Mouse (Mus musculus) granulocyte monocyte progenitor cell, adult 5-6 weeks (primary cell): Measurements from ENCODE around the gene Sclt1. TPM values are rescaled to one million over a fixed set of nuclear protein-coding genes. Genes with fewer than 3 reads are reported as not detected.
A peak's percentile ranks its signal among the peaks of the same experiment; 100 is the strongest.

Experiments
- ATAC-seq: replicated peaks from 2 replicates; pipeline ENCODE4 v1.8.0; 2016; ENCODE audit warnings: mild to moderate bottlenecking, moderate TSS enrichment, inconsistent platforms; ENCODE audit not compliant: poor library complexity, severe bottlenecking
- total RNA-seq, 2 experiments: library from RNA; stranded (forward) in 1 of 2; stranded (reverse) in 1 of 2; fragments of 200-712, 200-1000 nt in 1 of 2; fragments of >200 nt in 1 of 2; fragmentation: Nextera tagmentation in 1 of 2; gene quantifications; 2 replicates each; pipeline ENCODE4 v1.2.3; 2014 to 2017

Sclt1 gene
- total RNA-seq, 2 experiments from 2014 or later, result 26.4 to 32.5 TPM

GRCm38 (mm10) chr3:41589246-41589914, 152.9 kb downstream of the Sclt1 start:
- no peak for ATAC-seq

DNA sequence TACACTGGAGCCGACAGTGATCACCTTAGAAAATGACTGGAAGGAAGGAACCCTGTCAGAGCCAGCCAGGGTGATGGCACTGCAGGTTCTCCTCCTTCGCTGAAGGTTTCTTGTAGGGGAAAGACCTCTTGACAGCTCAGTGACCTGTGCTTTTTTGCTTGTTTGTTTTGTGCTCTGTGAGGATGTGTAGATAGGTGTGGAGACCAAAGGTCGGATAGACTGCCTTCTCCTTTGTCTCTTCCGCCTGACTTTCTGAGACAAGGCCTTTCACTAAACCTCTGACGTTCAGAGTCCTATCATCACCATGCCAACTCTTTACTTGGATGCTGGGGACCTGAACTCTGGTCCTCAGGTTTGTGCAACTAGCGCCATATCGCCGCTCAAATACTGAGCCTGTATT, 153.8 kb downstream of the Sclt1 start:
- ATAC-seq, result no peak

GRCm38 (mm10) chr3:41587588-41587987, 154.7 kb downstream of the Sclt1 start:
- ATAC-seq, result peak; percentile 86

DNA sequence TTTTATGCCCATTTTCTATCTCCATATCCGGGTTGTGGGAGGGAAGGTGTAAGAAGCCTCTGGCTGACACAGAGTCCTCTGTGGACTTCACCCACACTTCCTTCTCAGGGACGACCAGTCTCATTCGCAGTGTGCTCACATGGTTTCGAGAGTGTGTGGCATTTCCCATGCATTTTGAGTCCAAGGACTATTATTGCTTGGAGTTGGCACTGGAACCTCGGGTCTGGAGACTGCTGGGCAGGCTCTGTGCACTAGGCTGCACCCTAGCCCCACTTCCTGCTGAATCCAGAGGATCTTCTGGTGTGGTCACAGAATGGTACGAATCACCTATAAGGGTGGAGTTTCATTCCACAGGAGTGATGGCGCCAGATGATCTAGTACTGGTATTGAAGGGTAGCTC, 155.4 kb downstream of the Sclt1 start:
- ATAC-seq, result peak; percentile 15; the same call in 1 of the 2 replicates

DNA sequence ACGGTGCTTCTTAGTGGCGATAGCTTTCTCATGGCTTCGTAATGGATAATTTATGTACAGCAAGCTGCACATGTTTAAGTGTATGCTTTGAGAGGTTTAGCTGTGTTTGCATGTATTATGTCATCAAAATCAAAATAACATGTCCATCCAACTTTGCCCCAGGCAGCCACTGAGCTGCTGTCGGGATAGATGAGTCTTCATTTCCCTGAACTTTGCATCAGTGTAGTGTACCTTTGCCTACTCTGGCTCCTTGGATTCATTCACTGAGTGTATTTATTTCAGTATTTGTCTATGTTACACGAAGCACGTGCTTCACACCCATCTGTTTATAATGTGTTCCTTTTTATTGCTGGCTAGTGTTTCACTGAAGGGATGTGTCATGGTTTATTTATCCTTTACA, 156.0 kb downstream of the Sclt1 start:
- ATAC-seq, result no peak

DNA sequence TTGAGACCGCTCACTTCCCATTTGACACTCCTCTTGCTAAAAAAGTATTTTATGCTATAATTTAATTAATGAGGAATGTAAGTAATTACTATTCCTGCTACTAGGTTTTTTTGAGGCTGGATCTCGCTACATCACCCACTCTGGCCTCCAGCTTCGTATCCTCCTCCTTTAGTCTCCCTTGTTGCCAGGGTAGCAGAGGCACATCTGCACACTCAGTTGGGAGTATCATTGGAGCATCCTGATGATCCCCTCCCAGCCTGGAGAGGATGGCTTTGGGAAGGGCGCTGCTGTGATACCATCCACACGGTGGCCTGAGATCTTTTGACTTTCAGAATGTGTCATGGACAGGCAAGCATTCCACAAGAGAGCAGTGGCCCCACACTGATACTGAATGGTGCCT, 156.8 kb downstream of the Sclt1 start:
- ATAC-seq, result no peak

DNA sequence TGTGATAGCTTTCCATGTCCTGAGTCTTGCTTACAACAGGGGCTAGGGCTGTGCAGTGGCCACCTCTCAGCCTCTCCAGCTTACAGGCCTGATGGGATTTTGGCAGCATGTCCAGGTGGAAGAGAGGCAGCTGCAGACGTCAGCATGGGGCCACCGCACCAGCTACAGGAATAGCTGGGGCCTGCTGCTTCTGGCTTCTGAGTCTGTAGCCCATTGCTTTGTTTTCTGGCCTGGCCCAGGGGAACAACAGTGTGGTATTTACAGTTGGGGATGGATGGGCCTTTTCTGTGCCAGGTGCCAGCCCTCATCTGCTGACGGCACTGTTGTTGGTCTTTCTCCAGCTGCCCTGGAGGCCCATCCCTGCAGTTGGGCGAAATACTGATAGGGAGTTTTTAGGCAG, 158.7 kb downstream of the Sclt1 start:
- no peak for ATAC-seq

GRCm38 (mm10) chr3:41583092-41583491, 159.2 kb downstream of the Sclt1 start:
- ATAC-seq, result no peak

- ATAC-seq, result peak; percentile 31
These were observed 160.1 kb downstream of the Sclt1 start for GRCm38 (mm10) chr3:41582256-41582655.

DNA sequence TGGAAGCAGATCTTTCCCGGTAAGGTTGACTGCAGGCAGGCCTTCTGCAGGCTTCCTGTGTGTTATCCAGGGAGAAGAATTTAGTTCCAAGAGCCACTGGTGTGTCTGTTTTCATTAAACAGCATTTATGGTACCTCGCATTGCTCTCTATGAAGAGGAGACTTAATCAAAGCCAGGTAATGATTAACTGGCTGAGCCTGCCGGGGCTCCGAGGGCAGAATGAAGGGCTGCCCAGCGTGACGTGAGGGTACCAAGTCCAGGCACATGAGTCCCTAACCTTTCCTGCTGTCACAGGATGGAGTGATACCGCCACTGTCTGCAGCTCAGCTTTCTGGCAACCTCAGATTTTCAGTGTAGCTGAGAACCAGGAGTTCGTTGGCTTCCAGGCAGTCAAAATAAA, 160.9 kb downstream of the Sclt1 start:
- ATAC-seq, result no peak

DNA sequence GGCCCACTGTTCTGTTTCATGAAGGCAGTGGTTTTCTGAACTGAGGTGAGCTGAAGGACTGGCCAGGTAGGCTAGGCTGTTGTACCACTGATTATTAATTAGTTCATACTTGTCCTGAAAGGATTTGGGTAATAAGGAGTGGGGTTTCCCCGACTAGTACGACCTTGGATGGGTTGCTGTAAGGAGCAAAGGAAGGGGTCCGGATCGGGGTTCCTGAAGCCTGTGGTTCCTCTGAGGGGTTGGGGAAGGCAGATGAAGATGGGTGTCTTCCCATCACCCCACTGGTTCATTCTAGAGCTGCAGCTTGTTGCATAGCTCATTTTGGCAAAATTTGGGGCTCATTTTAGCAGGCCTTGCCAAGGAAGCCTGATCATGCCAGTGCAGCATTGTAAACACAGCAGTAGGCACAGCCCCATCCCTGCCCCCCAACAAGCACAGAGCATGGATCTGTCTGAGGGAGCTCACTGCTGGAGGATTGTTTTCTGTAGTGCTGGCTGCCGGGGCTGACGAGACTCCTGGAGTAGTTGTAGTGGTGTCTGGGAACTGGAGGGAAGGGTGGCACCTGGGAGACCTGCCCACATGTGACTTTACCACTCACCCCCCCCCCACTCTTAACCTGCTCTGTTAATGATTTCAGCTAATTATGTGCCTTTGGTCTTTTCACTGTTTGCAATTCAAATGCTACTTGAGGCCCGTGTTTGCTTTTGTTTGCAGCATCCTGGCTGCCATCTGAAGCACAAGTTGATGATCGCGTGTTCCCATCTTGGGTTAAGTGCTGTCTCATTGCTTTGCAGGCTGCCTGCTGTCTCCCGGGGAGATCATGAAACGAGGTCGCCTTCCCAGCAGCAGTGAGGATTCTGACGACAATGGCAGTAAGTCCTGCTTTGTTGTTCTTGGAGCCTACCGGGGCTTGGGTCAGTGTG, 161.7 kb downstream of the Sclt1 start:
- ATAC-seq, result no peak

GRCm38 (mm10) chr3:41579873-41580272, 162.4 kb downstream of the Sclt1 start:
- peak; percentile 58 for ATAC-seq

DNA sequence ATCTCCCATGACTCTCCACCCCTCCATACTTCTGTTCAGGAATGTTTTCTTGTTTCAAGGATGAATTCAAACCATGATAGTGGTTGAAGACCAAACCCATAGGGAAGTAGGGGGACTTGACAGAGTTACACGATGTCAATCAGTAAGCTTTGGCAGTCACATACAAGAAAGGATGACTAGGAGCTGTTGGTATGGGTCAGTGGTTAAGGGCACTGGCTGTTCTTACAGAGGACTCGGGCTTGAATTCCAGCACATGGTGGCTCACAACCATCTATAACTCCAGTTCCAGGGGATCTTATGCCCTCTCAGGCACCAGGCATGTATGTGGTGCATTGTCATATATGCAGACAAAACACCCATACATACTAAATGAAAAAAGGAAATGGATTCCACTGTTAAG, 165.1 kb downstream of the Sclt1 start:
- no peak for ATAC-seq

Other genes with a start within 250 kb of the Sclt1 start
- gene Jade1, start 186.8 kb downstream of the Sclt1 start, total RNA-seq (2014; fragmentation: Nextera tagmentation), result 32.6 and 53.3 TPM in 2 replicates
- gene Jade1, start 186.8 kb downstream of the Sclt1 start, total RNA-seq (2017), result 38.8 and 72.7 TPM in 2 replicates
- 14.1 and 20.2 TPM in 2 replicates for gene D3Ertd751e, start 97 bp upstream of the Sclt1 start, total RNA-seq (2014; fragmentation: Nextera tagmentation)
- 12.3 and 21.7 TPM in 2 replicates for gene D3Ertd751e, start 97 bp upstream of the Sclt1 start, total RNA-seq (2017)